Mouse (Mus musculus): ENCODE measurements around the gene Tmem179. TPM values are rescaled to one million over a fixed set of nuclear protein-coding genes. Genes with fewer than 3 reads are reported as not detected.

Gene Tmem179
- polyA plus RNA-seq, 1 experiment: 0.01 TPM

- no peak overlapping the region for H3ac ChIP-seq (ENCODE audit: control insufficient read depth, insufficient read length)
- no peaks in the 10 kb centered on the region for H3K79me2 ChIP-seq (ENCODE audit: control insufficient read depth, insufficient read depth)
- no peaks in the 10 kb centered on the region for H3K27me3 ChIP-seq (ENCODE audit: control insufficient read depth, insufficient read depth, insufficient read length)
- no peak overlapping the region for H3K4me2 ChIP-seq (ENCODE audit: low read depth)
- TF ChIP-seq POLR2AphosphoS2 (IDR thresholded peaks at IDR 0.05; ENCODE audit: insufficient read length, low read depth) (no peak), CEBPB (IDR thresholded peaks at IDR 0.05; ENCODE audit: insufficient read depth, poor library complexity, severe bottlenecking) (no peak), TCF12 (IDR thresholded peaks at IDR 0.05; ENCODE audit: insufficient read depth, poor library complexity, severe bottlenecking) (no peak), MAX (IDR thresholded peaks at IDR 0.05; ENCODE audit: low read depth) (no peak), REST (IDR thresholded peaks at IDR 0.05; ENCODE audit: insufficient read depth, insufficient read length) (no peak), E2F4 (IDR thresholded peaks at IDR 0.05; ENCODE audit: insufficient read depth) (no peak), MYOD1 (IDR thresholded peaks at IDR 0.05; ENCODE audit: control insufficient read depth in 1 of 3, insufficient read length in 2 of 3, low read depth in 2 of 3) (no peak), SRF (IDR thresholded peaks at IDR 0.05; ENCODE audit: control insufficient read depth, insufficient read length, low read depth) (no peak)
- no peaks in the 10 kb centered on the region for H3K36me3 ChIP-seq (ENCODE audit: control insufficient read depth, insufficient read depth)
- H3K4me3 ChIP-seq: no peak overlapping the region
Measured at GRCm38 (mm10) chr12:112507984-112508383, 8.6 kb downstream of the Tmem179 start.

GRCm38 (mm10) chr12:112507264-112507663 is 9.3 kb downstream of the Tmem179 start:
- Histone ChIP-seq H3K27me3 (ENCODE audit: control insufficient read depth, insufficient read depth, insufficient read length) (peaks cover 4% of the 10 kb centered on the region), H3ac (ENCODE audit: control insufficient read depth, insufficient read length) (no peak overlapping the region), H3K36me3 (ENCODE audit: control insufficient read depth, insufficient read depth) (no peaks in the 10 kb centered on the region), H3K4me2 (ENCODE audit: low read depth) (no peak overlapping the region), H3K4me3 (no peak overlapping the region), H3K79me2 (ENCODE audit: control insufficient read depth, insufficient read depth) (no peaks in the 10 kb centered on the region)
- TF ChIP-seq CEBPB (IDR thresholded peaks at IDR 0.05; ENCODE audit: insufficient read depth, poor library complexity, severe bottlenecking) (no peak), REST (IDR thresholded peaks at IDR 0.05; ENCODE audit: insufficient read depth, insufficient read length) (no peak), MYOD1 (IDR thresholded peaks at IDR 0.05; ENCODE audit: control insufficient read depth in 1 of 3, insufficient read length in 2 of 3, low read depth in 2 of 3) (no peak), POLR2A (IDR thresholded peaks at IDR 0.05; ENCODE audit: insufficient read length, low read depth) (no peak), E2F4 (IDR thresholded peaks at IDR 0.05; ENCODE audit: insufficient read depth) (no peak), TCF3 (IDR thresholded peaks at IDR 0.05; ENCODE audit: insufficient read length, low read depth) (no peak), USF1 (IDR thresholded peaks at IDR 0.05; ENCODE audit: low read depth) (no peak), MYOG (IDR thresholded peaks at IDR 0.05; ENCODE audit: control insufficient read depth in 1 of 3, insufficient read depth in 1 of 3, insufficient read length in 2 of 3, low read depth in 2 of 3) (no peak), POLR2AphosphoS2 (IDR thresholded peaks at IDR 0.05; ENCODE audit: insufficient read length, low read depth) (no peak), TCF12 (IDR thresholded peaks at IDR 0.05; ENCODE audit: insufficient read depth, poor library complexity, severe bottlenecking) (no peak), MAX (IDR thresholded peaks at IDR 0.05; ENCODE audit: low read depth) (no peak), SRF (IDR thresholded peaks at IDR 0.05; ENCODE audit: control insufficient read depth, insufficient read length, low read depth) (no peak)

- Histone ChIP-seq H3ac (ENCODE audit: control insufficient read depth, insufficient read length) (no peak overlapping the region), H3K27me3 (ENCODE audit: control insufficient read depth, insufficient read depth, insufficient read length) (peaks cover 12% of the 10 kb centered on the region), H3K79me2 (ENCODE audit: control insufficient read depth, insufficient read depth) (no peaks in the 10 kb centered on the region), H3K4me3 (no peak overlapping the region), H3K4me2 (ENCODE audit: low read depth) (no peak overlapping the region), H3K36me3 (ENCODE audit: control insufficient read depth, insufficient read depth) (no peaks in the 10 kb centered on the region)
- TF ChIP-seq MAX (IDR thresholded peaks at IDR 0.05; ENCODE audit: low read depth): no peak
- no peak for TF ChIP-seq TCF12 (IDR thresholded peaks at IDR 0.05; ENCODE audit: insufficient read depth, poor library complexity, severe bottlenecking)
- no peak for TF ChIP-seq REST (IDR thresholded peaks at IDR 0.05; ENCODE audit: insufficient read depth, insufficient read length)
- TF ChIP-seq USF1 (IDR thresholded peaks at IDR 0.05; ENCODE audit: low read depth): no peak
- TF ChIP-seq POLR2A (IDR thresholded peaks at IDR 0.05; ENCODE audit: insufficient read length, low read depth): no peak
- TF ChIP-seq MYOD1 (IDR thresholded peaks at IDR 0.05; ENCODE audit: control insufficient read depth in 1 of 3, insufficient read length in 2 of 3, low read depth in 2 of 3): no peak
- no peak for TF ChIP-seq E2F4 (IDR thresholded peaks at IDR 0.05; ENCODE audit: insufficient read depth)
- no peak for TF ChIP-seq MYOG (IDR thresholded peaks at IDR 0.05; ENCODE audit: control insufficient read depth in 1 of 3, insufficient read depth in 1 of 3, insufficient read length in 2 of 3, low read depth in 2 of 3)
Measured at GRCm38 (mm10) chr12:112506267-112506666, 10.3 kb downstream of the Tmem179 start.

- H3K4me2 ChIP-seq (ENCODE audit: low read depth): no peak overlapping the region
- TF ChIP-seq USF1 (IDR thresholded peaks at IDR 0.05; ENCODE audit: low read depth): no peak
- TF ChIP-seq CEBPB (IDR thresholded peaks at IDR 0.05; ENCODE audit: insufficient read depth, poor library complexity, severe bottlenecking): no peak
- no peak for TF ChIP-seq TCF3 (IDR thresholded peaks at IDR 0.05; ENCODE audit: insufficient read length, low read depth)
- TF ChIP-seq TCF12 (IDR thresholded peaks at IDR 0.05; ENCODE audit: insufficient read depth, poor library complexity, severe bottlenecking): no peak
- no peak for TF ChIP-seq MAX (IDR thresholded peaks at IDR 0.05; ENCODE audit: low read depth)
- TF ChIP-seq MYOD1 (IDR thresholded peaks at IDR 0.05; ENCODE audit: control insufficient read depth in 1 of 3, insufficient read length in 2 of 3, low read depth in 2 of 3): no peak
- TF ChIP-seq REST (IDR thresholded peaks at IDR 0.05; ENCODE audit: insufficient read depth, insufficient read length): no peak
- TF ChIP-seq E2F4 (IDR thresholded peaks at IDR 0.05; ENCODE audit: insufficient read depth): no peak
- TF ChIP-seq SRF (IDR thresholded peaks at IDR 0.05; ENCODE audit: control insufficient read depth, insufficient read length, low read depth): no peak
- TF ChIP-seq POLR2A (IDR thresholded peaks at IDR 0.05; ENCODE audit: insufficient read length, low read depth): no peak
- no peak for TF ChIP-seq MYOG (IDR thresholded peaks at IDR 0.05; ENCODE audit: control insufficient read depth in 1 of 3, insufficient read depth in 1 of 3, insufficient read length in 2 of 3, low read depth in 2 of 3)
- no peak for TF ChIP-seq POLR2AphosphoS2 (IDR thresholded peaks at IDR 0.05; ENCODE audit: insufficient read length, low read depth)
- H3ac ChIP-seq (ENCODE audit: control insufficient read depth, insufficient read length): no peak overlapping the region
- no peaks in the 10 kb centered on the region for H3K36me3 ChIP-seq (ENCODE audit: control insufficient read depth, insufficient read depth)
- no peaks in the 10 kb centered on the region for H3K79me2 ChIP-seq (ENCODE audit: control insufficient read depth, insufficient read depth)
- H3K4me3 ChIP-seq: no peak overlapping the region
- peaks cover 13% of the 10 kb centered on the region for H3K27me3 ChIP-seq (ENCODE audit: control insufficient read depth, insufficient read depth, insufficient read length)
Measured at GRCm38 (mm10) chr12:112503003-112503771, 13.4 kb downstream of the Tmem179 start.

Measured in myocyte (in vitro differentiated cells).